Mouse (Mus musculus): Measurements from ENCODE around the gene Macc1.
"Not testable (repeated sequence)": the region's sequence is repeated elsewhere in the genome, so short reads cannot be mapped to it uniquely, and the experiment has no call there.

The Macc1 gene

GRCm38 (mm10) chr12:119313970-119314369 is at the start of gene Macc1:
TSS of gene Macc1 (plus strand) at chr12:119314270.
- no peak for DNase-seq (ENCODE audit: low spot score)

GRCm38 (mm10) chr12:119264506-119264905 is 49.6 kb upstream of the Macc1 start:
- DNase-seq (ENCODE audit: low spot score): no peak

- no peak for DNase-seq (ENCODE audit: low spot score)
These were observed 45.3 kb upstream of the Macc1 start for GRCm38 (mm10) chr12:119268723-119269122.

GRCm38 (mm10) chr12:119270036-119270435 is 44.0 kb upstream of the Macc1 start:
- no peak for DNase-seq (ENCODE audit: low spot score)

GRCm38 (mm10) chr12:119271964-119272363 is 42.1 kb upstream of the Macc1 start:
- DNase-seq (ENCODE audit: low spot score): no peak

- DNase-seq (ENCODE audit: low spot score): no peak
These were observed 40.5 kb upstream of the Macc1 start for GRCm38 (mm10) chr12:119273605-119274004.

- no peak for DNase-seq (ENCODE audit: low spot score)
These were observed 37.8 kb upstream of the Macc1 start for GRCm38 (mm10) chr12:119276282-119276681.

- DNase-seq (ENCODE audit: low spot score): no peak
These were observed 22.5 kb upstream of the Macc1 start for GRCm38 (mm10) chr12:119291618-119292017.

- DNase-seq (ENCODE audit: low spot score): no peak
These were observed 10.5 kb upstream of the Macc1 start for GRCm38 (mm10) chr12:119303618-119304017.

GRCm38 (mm10) chr12:119313014-119313763 is 881 bp upstream of the Macc1 start:
- no peak for DNase-seq (ENCODE audit: low spot score)

GRCm38 (mm10) chr12:119318799-119319198 is 4.7 kb downstream of the Macc1 start:
- DNase-seq (ENCODE audit: low spot score): no peak

GRCm38 (mm10) chr12:119325400-119325799 is 11.3 kb downstream of the Macc1 start:
- DNase-seq (ENCODE audit: low spot score): no peak

GRCm38 (mm10) chr12:119330644-119331043 is 16.6 kb downstream of the Macc1 start:
- no peak for DNase-seq (ENCODE audit: low spot score)

- DNase-seq (ENCODE audit: low spot score): no peak
These were observed 19.3 kb downstream of the Macc1 start for GRCm38 (mm10) chr12:119333376-119333775.

GRCm38 (mm10) chr12:119352579-119352978 is 38.5 kb downstream of the Macc1 start:
- DNase-seq (ENCODE audit: low spot score): not testable (repeated sequence)

GRCm38 (mm10) chr12:119357418-119358241 is 43.6 kb downstream of the Macc1 start:
- no peak for DNase-seq (ENCODE audit: low spot score)

GRCm38 (mm10) chr12:119358242-119358515 is 44.1 kb downstream of the Macc1 start:
- DNase-seq (ENCODE audit: low spot score): no peak

GRCm38 (mm10) chr12:119365041-119365440 is 51.0 kb downstream of the Macc1 start:
- no peak for DNase-seq (ENCODE audit: low spot score)

GRCm38 (mm10) chr12:119369832-119370231 is 55.8 kb downstream of the Macc1 start:
- no peak for DNase-seq (ENCODE audit: low spot score)

GRCm38 (mm10) chr12:119372359-119372758 is 58.3 kb downstream of the Macc1 start:
- DNase-seq (ENCODE audit: low spot score): no peak

- no peak for DNase-seq (ENCODE audit: low spot score)
These were observed 62.8 kb downstream of the Macc1 start for GRCm38 (mm10) chr12:119376879-119377278.

- no peak for DNase-seq (ENCODE audit: low spot score)
These were observed 67.8 kb downstream of the Macc1 start for GRCm38 (mm10) chr12:119381839-119382238.

- DNase-seq (ENCODE audit: low spot score): no peak
These were observed 72.2 kb downstream of the Macc1 start for GRCm38 (mm10) chr12:119386243-119386642.

Measured in yolk sac, embryonic 10.5 days (tissue).